Mouse (Mus musculus) cerebellum, postnatal 25 days (tissue): ENCODE results near the gene Mbd4.

Experiments used
- DNase-seq, 2 experiments: peaks; one replicate each; pipeline ENCODE4 v3.0.0; 2021; ENCODE audit warnings: mixed read lengths in 2 of 2

Mbd4 gene

DNA sequence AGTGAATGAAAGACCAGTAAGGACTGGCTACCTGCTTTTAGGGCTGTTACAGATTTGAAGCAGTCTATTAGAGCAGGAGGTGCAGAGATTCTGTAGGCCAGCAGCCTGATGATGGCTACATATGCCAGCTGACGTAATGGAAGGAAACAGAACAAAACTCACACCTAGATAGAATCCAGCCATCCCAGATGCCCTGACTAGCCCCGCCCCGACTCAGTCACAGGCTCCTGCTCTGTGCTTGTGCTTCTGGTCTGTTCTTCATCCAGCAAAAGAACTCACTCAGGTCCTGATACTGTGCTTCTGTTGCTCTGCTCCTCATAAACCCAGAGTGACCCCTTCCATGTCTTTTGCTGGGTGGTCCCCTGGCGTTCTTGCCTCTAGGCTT, 3.2 kb upstream of the Mbd4 start:
- DNase-seq = no peak

DNA sequence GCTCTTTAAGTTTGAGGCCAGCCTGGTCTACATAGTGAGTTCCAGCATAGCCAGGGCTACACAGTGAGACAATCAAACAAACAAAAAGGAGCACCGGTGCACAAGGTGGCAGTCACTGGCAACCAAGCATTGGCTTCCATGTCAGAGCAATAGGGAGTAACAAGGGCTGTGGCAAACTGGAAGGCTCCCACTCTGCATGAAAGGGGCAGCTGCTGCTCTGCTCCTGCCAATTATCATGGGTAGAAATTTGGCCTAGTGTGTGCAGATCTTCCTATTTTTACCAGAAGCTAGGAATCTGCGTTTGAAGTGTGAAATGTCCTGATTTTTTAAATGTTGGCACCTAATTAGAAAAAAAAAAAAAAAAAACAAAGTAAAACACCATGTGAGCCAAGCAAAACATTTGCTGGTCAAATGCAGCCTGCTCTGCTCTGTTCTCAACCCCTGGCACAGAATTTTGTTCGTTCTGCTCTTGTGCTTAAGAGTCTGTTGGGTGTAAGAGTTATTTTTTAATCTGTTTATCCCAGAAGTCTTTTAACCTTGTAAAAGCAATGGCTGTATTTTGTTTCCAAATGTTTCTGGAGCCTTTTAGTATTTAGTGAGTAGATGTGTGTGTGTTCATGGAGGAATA, 2.7 kb upstream of the Mbd4 start:
- DNase-seq = no peak

DNA sequence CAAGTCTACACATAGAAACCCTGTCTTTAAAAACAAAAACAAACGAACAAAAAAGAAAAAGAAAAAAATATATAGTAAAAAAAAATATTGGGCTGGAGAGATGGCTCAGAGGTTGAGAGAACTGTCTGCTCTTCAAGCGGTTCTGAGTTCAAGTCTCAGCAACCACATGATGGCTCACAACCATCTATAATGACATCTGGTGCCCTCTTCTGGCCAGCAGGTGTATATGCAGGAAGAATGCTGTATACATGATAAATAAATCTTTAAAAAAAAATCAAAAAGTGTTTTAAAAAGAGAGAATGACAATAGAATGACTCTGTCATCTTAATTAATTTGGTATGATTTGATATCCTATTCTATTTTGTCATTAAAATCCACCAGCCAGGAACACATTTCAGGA, 1.3 kb upstream of the Mbd4 start:
- peak in 1 of 2 experiments; percentile 34 for DNase-seq

DNA sequence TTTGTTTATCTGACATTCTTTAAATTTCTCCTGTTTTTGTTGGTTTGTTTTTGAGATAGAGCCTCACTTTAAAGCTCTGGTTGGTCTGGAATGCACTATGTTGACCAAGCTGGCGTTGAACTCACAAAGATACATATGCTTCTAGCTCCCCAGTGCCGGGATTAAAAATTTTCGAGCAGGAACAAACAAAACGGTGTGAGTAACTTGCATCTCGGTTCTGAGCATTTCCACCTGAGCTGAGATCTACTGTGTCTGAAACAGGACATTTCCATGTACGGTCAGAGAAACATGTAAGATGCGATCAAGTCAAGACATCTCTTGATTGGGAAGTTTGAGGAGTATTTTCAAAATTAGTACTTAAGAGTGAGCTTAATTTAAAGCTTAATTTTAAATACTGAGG, 814 bp upstream of the Mbd4 start:
- no peak for DNase-seq

DNA sequence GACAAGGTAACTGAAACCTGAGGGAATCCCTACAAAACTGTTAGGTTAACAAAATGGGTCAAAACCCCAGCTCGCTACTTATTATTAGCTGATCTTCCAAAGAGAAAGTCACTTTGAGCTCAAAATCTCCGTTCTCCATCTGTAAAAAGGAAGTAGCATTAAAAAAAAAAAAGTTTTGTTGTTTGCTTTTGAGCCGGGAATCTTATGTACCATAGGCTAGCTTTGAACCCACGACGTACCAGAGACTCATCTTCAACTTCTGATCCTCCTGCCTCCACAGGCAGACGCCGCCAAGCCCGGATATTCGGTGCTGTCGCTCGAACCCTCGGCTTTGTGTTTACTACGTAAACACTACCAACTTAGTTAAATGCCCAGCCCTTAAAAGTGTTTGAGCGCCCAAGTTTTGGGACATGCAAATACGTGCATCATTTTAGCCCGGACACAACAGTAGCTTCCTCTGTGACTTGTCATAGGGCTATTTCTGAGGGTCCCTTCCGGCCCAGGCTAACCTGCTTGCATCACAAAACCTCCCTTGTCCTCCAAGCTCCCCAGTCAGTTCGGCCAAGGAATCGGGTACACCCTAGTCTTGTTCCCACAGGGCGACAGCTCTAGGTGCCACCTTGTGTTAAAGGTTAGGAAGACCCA, 603 bp downstream of the Mbd4 start:
- DNase-seq = no peak

DNA sequence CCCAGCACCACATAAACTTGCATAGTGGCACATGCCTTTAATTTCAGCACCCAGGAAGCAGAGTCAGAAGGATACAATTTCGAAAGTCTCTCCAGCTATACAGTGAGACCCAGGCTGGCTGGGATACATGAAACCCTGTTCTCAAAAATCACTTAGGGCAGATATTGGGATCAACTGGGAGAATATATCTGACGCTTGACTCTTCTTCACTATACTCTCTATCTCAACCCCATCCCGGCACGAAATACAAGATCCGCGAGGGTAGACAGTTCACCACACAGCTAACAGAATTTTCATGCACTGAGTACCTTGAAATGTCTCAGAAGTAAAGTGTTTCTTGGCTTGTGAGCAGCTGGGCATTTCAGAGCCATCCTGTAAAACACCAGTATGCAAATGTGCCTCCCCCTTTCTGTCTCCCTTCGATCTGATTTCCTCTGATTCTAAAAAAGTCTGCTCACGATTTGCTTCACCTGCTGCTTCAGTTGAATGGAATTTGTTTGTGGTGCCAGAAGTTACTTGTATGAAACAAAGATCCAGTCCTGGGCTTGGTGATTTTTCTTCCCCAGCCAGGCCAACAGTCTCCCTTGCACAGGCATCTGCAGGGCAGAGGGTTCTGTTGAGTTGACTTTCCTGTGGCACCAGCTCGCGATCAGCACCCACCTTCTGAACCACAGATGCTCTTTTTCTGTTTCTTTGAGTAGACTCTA, 4.4 kb downstream of the Mbd4 start:
- DNase-seq = no peak

DNA sequence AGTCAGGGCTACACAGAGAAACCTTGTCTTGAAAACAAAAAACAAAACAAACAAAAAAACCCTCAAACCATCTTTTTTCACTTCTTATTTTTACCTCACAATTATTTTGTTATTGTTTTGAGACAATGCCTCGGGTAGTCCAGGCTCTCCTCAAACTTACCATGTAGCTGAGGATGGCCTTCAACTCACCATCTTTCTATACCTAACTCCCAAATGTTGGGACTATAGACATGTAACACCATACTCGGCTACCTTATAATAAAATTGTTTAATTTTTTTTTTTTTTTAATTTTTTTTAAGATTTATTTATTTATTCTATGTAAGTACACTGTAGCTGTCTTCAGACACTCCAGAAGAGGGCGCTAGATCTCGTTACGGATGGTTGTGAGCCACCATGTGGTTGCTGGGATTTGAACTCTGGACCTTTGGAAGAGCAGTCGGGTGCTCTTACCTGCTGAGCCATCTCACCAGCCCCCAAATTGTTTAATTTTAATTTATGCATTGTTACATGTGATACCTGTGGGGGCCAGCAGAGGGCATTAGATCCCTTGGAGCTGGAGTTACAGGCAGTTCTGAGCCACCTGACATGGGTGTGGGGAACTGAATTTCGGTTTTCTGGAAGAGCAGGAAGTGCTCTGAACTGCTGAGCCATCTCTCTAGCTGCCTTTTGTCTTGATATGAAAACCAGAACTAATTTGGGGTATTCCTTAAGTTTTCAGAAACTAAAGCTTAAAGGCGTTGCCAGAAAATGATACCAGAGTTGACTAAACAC, 6.3 kb downstream of the Mbd4 start:
- DNase-seq = peak; percentile 53 to 73

DNA sequence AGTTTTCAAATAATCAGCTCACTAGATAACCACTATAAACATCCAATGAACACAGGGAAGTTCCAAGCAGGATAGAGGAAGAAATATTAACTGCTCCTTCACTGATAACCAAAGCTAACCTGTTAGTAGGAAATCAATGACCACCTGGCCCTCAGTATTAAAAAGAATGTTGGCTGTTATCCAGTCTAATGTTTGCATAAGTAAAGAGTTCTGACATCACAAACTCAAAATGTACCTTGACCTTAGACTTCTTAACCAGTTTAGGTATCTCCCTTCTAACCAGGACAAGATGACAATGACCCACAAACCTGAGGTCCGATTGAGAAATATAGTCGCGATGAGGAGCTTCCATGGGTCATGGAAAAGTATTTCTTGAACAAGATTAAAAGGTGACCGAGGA, 8.2 kb downstream of the Mbd4 start:
- no peak for DNase-seq

DNA sequence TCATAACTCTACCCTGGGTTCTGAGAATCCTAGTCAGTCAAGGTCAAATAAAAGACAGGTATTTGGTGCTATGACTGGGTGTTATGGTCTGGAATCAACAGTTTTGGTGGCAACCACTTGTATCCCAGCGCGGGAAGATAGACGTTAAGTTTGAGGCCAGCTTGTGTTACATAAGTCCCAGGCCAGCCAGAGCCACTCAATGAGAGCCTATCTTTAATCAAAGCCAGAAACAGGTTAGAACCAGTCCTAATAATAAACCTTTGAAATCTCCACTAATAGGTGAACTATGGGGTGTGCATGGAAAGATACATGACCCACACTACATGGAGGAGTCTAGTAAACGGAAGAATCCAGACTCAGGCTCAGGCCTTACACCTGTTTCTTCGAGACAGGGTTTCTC, 14.4 kb downstream of the Mbd4 start:
- DNase-seq = no peak

DNA sequence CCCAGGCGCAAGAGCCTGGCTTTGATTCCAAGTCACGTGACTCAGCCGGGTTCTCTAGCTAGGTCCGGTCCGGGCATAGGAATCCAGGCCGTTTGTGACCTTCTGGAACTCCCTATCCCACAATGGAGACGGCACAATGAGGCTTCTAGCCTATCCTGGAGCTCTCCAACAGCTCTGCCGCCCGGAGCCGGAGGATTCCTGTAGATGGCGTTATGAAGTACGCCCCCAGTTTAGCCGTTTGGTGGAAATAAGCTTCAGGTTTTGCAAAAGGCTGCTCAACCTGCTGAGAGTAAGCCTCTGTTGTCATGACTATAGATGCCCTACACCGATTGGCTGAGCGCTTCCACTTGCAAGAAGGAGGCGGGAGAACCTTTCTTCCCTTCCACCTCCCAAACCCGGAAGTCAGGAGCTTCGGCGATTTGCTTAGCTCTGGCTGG, 15.0 kb downstream of the Mbd4 start, which contains the start of gene Efcab12:
TSS of gene Efcab12 (minus strand) at position 252 of the 437 bp plus-strand sequence.
- peak; percentile 75 to 80 for DNase-seq

DNA sequence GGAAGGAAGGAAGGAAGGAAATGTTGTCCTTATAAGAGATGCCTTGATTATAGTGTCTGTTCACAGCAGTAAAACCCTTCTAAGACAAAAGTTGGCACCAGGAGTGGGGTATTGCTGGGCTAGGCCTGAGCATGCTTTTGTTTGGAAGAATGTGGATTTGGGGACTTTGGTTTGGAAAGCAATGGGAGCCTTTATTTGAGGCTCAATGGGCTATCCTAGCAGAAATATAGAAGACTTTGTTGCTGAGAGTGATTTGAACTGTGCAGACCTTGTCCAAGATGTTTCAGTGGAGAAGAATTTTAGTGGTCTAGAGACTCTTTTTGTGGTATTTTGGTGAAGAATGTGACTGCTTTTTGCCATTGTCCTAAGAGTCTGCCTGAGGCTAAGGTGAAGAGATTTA, 19.3 kb downstream of the Mbd4 start:
- no peak for DNase-seq

DNA sequence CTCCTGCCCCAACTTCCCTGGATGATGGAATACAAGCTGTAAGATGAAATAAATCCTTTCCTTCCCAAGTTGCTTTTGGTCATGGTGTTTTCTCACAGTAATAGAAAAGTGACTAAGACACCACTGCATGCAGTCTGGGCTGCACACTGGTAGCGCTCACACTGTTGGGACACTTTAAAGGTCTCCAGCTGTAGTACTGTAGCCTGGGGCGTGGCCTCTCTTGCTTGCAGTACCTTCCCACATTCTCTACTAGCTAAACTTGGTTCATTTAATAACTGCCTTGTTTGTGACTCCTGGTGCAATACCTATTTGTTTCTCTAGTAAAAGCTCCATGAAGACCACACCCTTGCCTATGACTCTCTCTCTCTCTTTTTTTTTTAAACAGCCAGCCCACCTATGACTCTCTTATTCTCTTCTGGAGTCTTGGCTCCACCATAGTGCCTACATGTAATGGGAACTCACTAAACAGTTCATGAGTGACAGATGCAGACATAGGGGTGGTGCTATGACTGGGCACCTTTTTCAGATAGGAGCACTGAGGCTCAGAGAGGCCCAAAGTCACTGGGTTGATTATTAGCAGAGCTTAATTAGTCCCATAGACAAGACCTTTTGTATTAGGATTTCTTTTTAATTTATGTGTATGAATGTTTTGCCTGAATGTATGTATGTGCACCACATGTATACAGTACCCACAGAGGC, 20.9 kb downstream of the Mbd4 start:
- DNase-seq = no peak

DNA sequence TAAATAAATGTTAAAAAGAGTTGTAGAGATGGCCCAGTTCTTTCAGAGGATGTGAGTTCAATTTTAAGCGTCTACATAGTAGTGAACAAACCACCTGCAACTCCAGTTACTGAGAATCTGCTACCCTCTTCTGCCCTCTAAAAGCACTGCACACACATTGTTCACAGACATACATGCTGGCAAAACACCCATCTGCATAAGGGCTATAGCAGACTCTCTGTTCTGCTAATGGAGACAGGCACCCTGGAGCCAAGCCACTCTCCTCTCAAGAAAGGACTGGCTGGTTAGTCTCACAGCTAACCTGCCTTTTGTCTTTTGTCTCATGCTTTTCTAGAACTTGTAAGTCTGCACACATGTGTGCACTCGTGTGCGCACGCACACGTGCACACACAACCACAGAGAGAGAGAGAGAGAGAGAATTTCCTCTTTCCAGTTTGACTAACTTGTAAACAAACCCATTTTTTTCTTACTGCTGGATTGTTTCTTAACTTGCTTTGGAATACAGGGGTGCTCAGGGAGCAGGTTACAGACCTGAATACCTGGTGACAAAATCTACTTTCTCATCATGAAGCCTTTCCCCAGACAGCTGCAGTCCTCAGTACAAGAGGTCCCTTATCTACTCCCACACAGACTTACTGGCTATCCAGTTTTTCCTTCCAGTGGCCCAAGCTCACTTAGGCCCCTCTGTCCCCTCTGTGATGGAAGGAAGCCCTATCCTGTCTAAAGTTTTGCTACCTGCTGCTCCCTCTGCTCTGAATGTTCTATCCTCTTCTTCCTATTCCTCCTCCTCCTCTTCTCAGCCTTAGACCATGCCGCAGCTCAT, 22.2 kb downstream of the Mbd4 start:
- no peak for DNase-seq

DNA sequence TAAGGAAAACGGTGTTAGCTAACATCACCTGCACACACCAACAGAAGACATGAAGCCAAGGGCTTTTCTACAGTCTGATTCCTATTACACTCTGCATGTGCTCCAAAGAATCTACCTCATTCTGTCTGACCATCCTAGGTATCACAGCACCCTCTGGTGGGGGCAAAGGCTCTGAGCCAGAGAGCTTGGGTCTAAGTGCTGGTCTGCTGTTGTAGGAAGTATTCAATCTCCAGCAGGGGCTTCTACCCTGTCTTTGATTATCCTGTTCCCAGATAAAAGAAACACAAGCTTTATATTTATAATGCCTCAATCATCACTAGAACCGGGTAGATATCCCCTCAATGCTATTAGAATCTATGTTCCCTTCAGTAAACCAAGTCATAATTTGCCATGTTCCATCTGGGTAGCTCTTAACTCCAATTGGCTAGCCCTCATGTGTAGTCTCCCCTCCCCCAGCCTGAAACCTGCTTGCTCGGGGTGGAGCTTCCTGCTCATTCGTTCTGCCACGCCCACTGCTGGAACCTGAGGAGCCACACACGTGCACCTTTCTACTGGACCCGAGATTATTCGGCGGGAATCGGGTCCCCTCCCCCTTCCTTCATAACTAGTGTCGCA, 29.2 kb downstream of the Mbd4 start:
- DNase-seq = peak; percentile 47 to 62

DNA sequence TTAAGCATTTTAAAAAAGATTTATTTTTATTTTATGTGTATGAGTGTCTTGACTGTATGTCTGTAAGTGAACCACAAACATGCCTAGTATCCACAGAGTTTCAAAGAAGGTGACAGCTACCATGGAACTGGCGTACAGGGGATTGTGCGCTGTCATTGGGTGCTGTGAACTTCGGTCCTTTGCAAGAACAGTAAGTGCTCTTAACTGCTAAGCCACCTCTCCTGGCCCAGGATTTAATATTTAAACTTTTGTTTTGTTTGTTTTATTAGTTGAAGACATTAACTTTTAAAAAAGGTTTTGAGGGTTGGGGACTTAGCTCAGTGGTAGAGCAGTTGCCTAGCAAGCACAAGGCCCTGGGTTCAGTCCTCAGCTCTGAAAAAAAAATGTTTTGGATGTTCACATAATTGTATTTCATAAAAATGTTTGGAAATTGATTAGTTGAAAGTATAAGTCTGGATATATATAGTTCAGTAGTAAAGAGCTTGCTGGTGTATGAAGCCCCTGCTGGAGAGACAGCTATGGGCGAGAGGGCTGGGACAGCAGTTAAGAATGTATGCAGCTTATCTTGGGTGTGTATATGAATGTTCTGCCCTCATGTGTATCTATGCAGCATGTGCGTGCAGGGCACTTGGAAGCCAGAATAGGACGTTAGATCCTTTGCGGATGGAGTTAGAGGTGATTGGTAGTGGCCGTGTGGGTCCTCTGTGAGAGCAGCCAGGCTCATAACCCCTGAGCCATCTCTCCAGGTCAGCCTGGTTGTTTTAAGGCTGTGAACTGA, 31.8 kb downstream of the Mbd4 start:
- no peak for DNase-seq

DNA sequence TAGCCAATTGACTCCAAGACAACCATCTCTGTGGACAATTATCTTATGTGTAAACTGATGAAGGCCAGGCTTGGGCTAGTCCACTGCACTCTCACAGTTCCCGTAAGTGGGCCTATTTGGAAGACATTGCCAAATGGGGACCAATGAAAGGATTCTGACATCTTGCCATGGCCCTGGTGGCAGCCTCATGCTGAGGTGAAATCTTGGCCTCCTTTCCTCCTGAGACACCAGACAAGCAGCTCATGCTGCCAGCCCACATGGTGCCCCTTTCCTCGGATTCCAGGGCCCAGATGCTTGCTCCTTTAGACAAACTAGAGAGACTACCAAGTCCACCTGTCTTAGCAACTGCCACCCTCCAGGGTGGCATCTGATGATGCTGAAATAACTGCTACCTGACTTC, 35.0 kb downstream of the Mbd4 start:
- peak in 1 of 2 experiments; percentile 19 for DNase-seq

DNA sequence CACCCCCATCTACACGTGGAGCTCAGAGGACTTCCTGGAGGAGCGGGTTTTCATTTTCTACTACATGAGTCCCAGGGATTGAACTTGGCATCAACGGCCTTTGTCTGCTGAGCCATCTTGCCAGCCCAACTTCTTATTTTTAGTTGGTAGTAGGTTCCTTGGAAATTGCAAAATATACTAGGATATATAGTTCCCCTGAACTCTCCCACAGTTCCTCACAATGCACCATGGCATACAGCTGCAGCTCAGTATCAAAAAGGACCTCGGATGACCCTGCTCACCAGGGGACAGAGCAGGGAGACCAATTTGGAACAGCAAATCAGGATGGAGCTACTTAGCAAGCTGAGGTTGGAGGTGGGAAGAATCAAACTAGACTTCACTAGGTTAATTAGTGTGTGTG, 38.1 kb downstream of the Mbd4 start:
- DNase-seq = no peak

DNA sequence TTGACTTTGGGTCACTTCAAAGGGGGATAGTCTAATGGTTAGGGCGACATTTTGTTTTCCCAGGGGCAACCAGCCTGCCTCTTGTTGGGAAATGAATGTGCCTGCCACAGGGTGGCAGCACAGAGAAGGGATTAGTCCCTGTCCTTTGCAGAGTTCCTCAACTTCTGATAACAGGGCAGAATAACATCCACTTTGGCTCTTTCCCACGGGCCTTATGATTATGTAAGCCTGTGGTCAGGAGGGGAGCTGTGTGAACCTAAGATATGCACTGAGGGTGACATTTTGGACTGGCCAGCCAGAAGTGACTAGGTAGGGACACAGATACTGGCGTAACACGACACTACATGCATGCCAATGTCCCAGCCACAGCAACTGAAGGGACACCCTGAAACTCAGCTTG, 39.1 kb downstream of the Mbd4 start:
- peak; percentile 17 to 61 for DNase-seq

DNA sequence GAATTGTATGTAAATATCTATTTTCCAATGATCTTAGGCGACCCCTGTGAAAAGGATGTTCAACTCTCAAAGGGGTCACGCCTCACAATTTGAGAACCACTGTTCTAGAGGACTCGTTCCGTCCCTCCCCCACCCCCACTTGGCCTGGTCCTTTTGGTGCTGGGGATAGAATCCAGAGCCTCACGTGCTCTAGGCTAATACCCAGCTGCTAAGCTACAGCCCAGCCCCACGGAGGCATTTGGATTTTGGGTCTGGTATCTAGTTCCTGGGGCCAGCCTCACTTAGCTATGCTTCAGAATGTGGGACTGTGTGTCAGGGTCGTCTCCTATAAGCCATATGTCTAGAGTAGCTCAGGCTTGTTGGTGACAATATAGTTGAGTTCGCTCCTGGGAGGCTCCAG, 41.6 kb downstream of the Mbd4 start:
- DNase-seq = no peak

DNA sequence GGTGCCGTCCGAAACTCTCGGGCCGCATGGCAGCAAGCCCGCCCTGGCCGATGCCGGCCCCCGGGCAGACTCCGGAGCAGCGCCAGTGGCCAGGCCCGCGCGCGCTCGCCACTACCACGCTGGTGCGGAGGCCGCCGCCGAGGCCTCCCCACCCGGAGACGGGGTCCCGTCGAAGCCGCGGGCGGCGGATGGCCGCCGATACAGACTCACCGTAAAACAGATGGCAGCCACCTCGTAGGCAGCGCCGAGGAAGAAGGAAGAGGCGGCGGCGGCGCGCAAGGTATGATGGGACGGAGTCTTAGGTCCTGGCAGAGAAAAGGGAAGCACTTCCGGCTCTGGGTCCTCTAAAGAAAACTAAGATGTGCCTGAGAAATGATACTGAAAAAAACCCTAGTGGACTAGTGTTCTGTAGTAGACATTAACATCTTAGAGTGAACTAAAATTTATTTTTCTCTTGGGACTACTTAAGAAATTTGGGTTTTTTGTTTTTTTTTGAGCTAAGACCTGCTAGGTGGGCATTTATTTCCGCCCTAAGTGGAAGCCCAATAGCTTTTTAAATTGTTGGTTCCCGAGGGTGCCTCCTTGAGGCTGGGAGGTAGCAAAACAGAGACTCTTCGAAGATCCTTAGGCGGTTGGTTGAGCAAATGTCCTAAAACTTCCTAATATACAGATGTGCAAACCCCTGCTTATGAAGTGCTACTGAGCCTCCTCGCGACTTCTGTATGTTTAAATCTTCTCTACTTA, 44.5 kb downstream of the Mbd4 start, which contains the start of gene Rpl32:
TSS of gene Rpl32 (minus strand) at position 260 of the 744 bp plus-strand sequence.
- peak; percentile 91 to 92 for DNase-seq
